Mouse (Mus musculus) frontal cortex, adult 2 months (tissue): Measurements from ENCODE around the gene Acvr1b. TPM values are rescaled to one million over a fixed set of nuclear protein-coding genes. Genes with fewer than 3 reads are reported as not detected.

ENCODE experiments used
- DNase-seq, 2 experiments: peaks; one replicate each; pipeline ENCODE4 v3.0.0; 2022; ENCODE audit warnings: low spot score in 1 of 2; ENCODE audit errors: extremely low spot score in 1 of 2
- polyA plus RNA-seq: library from polyadenylated mRNA; depleted of rRNA; stranded (reverse); fragments of >200 nt; gene quantifications from 2 replicates; pipeline ENCODE4 v1.2.3, GENCODE M21; 2012

The Acvr1b gene
- polyA plus RNA-seq, 1 experiment, result 68.6 TPM

DNA sequence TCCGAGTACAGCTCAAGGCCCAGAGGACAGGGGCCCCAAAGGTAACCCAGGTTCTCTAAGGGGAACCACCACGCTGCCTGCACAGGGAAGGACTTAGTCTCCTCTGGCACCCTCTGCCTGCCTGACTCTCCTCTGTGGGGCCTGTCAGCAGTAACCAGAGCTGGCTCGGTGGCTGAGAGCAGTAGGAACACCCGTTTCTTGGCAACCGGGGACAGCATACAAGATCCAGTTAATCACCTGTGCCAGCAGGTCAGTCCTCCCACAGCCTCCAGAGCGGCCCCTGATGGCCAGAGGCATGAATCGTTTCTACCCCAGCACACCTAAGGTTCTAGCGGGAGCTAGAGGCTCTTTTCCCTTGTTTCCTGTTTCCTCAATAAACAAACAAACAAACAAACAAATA, 68.8 kb downstream of the Acvr1b start:
- no peak for DNase-seq

DNA sequence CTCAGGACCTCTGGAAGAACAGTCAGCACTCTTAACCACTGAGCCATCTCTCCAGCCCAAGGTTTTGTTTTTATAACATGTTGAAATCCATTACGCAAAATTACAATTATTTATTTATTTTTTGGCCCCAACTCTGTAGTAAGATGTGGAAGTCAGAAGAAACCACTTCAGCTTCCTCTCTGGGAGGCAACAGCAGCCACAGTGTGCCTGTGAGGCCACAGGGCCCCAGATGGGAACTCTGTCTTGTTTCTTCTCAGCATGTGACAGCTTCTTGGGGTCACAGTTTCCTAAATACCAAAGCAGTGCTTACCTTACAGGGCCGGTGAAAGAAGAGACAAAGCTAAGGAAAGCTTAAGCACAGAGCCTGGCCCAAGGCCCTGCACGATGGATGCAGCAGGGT, 70.1 kb downstream of the Acvr1b start:
- DNase-seq, result no peak

DNA sequence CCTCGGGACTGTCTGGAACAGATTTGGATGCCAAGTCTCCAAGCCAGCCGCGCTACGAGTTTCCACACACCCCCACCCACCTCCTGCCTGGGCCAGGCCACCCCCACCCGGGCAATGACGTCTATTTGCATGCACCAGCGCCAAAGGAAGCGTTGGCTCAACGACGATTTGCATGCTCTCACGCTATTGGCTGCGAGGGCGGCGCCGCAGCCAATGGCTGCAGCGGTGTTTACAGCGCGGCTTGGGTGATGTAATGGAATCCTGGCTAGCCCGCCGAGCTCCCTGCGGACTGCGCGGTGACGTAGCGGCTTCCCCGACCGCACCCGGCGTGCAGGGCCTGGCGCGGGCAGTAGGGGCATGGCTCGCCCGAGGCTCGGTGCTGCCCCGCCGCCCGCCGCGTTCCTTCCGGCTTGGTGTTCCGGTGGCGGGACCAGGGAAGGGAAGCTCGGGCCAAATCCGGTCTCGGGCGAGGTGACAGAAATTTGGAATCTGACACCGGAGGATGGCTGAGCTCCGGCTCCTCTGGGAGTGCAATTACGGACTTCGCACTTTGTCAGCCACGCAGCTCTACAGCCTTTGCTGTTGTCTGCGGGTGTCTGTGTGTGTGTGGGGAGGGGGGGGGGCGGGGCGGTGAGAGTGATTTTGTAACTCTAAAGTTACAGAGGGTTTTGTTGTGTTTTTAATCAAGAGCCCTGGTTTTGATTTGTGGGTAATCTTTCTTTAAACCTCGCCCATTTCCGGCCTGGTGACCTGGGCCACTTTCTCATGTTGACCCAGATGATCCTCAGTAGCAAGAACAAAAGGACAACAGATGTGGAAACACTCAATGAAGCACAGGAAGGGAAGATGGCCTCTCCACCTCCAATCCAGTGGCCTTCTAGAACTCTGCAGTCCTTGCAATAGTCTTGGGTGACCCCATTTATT, 72.6 kb downstream of the Acvr1b start:
- peak; percentile 94 to 97 for DNase-seq

DNA sequence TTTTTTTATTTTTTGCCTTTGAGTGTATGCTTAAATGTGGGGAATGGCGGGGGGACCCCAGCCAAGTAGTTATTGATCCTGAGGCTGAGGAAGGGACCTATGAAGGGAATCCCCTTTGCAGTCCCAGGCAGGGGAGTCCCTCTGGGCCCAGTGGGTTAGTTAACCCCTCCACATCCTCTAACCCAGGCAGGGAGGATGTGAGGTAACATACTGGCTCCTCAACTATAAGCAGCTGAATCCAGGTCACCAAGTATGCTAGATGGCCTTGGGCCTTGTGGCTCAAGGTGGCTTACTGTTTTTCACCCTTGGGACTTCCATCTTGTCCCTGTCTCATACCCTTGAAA, 73.3 kb downstream of the Acvr1b start:
- no peak for DNase-seq

DNA sequence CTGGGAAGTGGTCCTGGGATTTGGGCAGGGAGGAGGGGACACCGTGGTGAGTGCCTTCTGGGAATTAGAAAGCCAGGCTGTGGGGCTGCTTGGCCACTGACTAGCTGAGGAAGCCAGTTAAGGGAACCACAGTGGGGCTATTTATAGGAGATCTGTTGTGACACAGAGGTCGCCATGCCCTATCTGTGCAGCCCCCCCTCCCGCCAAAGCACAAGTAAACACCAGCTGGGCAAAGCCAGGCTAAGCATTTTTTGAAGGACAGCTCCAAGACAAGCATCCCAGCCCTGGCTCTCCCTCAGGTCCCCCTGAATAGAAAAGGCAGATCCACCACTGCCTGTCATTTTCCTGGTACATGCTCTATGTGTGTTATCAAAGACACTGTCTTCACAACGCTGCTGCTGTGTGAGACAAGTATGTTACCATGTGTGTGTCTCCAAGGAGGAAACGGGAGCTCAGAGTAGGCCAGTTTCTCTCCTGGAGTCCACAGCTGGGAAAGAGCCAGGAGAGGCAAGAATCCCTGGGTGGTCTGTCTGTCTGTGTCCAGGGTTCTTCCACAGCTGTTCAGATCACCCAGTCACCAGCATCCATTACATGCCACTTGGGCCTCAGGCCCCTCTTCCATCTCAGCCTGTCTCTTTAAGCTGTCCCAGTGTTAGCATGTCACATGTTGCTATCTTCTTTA, 74.3 kb downstream of the Acvr1b start:
- no peak for DNase-seq

DNA sequence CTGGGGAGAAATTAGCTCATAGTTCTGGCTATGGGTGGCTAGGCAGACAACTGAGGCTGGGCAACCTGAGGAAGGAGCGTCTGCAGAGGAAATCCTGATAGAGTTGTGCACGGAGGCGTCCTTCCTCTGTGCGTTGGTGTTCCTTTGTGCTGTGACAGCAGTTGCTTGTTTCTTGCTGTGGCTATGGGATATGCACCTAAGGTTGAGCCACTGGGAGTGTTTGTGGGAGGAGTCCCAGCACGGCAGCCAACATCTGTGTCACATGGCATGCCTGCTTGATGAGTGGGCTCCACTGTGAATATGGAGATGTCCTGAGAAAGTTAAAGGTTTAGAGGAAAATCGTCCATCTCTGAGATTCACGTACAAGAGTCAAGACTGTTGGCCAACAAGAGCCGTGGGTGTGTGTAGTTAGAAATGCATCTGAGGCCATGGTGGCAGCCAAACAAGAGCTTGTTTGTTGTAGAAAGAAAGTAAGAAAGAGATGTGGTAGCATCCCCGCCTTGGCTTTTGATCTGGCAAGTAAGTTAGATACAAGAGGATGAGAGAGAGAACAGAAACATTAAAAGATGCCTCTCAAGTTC, 76.4 kb downstream of the Acvr1b start:
- DNase-seq, result no peak

DNA sequence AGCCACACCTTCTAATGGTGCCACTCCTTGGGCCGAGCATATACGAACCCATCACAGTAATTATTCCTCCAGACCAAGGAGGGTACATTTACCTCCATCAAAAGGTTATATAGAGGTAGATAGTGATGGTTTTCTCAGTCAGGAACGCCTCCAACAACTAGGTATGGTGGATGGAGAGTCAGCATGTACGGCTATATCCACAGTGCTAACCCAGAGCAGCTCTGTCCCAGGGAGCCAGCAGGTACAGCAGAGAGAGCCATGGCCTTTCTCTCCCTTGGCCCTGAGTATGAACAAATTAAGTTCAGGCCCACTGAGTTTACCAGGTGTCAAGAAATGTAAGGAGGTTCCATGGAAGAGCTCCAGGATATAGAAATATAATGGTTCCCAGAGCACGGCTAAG, 78.1 kb downstream of the Acvr1b start:
- DNase-seq, result no peak

DNA sequence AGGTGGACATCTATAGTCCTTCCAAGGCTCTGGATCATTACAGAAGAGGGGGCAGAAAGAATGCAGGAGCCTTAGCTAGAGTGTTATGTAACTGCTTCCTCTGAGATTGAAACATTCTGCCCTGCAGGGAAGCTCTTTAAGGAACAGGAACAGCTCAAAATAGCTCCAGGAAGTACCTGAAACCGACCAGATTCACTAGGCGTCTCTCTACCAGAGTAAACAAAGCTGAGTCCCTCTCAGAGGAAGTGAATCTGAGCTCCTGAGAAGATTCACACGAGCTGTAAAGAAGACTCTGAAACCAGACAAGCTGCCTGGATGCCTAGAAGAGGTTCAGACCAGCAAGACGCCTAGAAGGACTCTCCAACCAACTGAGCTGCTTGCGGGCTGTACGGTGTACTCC, 78.7 kb downstream of the Acvr1b start:
- DNase-seq, result no peak

DNA sequence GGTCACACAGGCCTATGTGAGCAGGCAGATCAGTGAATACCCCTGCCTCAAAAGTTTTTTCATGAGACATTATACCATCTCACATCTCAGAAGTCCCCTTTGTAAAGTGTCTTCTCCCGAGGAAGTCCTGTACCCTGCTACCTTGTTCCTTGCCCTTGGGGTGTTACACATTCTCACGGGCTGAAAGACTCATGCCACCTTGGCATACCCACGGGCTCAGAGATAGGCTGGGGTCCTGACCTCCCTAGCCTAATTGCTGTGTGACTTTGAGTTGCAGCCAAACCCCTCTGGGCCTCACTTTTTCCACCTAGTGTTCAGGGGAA, 79.7 kb downstream of the Acvr1b start:
- no peak for DNase-seq

DNA sequence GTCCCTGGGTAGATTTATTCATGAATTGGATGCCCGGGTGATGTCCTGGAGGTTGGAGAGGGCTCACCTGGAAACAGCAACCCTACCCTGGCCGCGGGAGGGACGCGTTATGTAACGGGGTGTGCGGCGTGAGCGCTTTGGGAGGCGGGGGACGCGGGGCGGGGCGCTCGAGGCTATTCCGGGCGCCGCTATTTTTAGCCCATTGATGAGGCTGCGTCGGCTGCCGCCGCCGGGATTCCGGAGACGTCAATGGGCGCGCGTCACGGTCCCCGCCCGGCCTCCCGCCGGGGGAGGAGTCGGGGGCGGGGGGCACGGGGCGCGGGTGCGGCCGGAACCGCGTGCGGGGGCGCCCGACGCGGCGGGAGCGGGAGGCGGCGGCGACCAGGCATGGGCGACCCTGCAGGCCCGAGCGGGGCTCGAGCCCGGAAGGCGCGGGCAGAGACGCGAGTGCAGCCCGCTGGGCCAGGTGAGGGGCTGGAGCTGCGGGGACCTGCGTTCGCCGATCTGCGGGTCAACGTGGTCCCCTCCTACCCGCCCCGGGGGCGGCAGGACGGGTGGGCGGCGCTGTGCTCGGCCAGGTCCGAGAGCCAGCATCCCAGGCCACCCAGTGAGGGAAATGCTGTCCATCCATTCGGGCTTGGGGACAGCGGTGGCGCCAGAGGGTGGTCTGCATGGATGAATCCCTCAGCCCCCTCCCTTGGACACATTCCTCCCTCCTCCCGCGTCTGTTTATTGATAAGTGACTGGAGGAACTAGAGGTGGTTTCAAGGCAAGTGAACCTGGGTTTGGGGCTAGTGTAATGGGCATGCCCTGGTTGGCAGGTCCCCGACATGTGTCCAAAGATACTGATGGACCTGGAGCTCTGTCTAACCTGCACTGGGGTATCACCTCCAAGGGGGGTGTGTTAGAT, 80.3 kb downstream of the Acvr1b start, which contains the start of gene Nr4a1:
TSS of gene Nr4a1 (plus strand) at position 384 of the 910 bp plus-strand sequence.
- peak in 1 of 2 experiments; percentile 87 for DNase-seq

DNA sequence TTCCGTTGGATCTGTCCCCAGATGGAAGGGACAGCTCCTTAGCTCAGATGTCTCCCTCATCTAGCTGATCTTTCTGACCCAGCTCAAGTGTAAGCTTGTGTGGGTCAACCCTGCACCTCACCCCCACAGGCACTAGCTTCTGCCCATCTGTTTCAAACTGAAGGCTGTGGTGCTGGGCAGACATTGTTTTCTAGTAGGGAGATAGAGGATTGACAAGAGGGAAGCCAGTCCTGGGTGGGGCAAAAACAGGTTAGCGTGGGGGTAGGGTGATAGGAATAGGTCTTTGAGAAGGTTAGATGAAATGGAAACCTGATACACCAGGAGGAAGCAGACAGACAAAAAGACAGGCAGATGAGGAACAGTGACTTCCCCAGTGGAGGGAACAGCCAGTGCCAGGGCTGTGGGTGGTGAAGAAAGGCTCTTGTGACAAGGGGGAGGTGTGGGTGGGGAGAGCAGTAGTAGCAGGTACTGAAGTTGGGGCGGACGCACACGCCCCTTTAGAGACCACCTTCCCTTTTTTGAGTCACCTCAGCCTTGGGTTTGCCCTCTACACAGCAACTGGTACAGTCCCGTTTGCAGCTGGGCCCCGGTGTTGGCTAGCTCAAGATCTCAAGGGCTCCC, 82.1 kb downstream of the Acvr1b start:
- no peak for DNase-seq

DNA sequence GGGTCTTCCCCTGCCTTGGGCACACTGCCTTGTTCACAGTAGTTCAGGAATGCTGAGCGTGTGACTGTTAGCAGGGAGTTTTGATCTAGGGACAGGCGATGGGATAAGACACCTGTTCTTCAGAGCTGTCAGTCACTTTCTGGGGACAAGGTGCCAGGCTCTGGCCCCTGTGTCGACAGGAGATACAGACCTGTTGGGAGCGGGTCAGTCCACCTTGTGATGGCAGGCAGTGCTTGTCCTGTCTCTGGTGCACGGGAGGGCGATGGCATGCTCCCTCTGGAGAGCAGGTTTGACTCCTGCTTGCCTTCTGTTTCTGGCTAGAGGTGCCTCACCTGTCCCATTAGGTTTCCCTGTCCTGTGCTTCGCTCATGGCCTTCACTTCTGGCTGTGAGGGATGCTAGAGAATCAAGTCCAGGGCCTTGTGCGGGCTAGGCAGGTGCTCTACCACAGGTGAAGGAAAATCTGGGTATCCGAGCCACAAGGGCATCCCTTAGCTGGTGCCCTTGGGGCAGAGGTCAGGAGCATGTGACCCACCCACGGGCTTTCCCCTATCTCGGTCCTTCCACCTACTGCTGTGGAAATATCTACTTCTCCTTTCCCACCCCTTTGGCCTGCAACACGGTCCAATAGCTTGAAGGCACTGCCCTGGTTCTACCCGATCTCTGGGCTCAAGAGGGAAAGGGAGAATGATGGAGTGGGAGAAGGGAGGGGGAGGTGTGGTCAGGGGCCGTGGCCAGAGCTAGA, 82.8 kb downstream of the Acvr1b start:
- no peak for DNase-seq

DNA sequence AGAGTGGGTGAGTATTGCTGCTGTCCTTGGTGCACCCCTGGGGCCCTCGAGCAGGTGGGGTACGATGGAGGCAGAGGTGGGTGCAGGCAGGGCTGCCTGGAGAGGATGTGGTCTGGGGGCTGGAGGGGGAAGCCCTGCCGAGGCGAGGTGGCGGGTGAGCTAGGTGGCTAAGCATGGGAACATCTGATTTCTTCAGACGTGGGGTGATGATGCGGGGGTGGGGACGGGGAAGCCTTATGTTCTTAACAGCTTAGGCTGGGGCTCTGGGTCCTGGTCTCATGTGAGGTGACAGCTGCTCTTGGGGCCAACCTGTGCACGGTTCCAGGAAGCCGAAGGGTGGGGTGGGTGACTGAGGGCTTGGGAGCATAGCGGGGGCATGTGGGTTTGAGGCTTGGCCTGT, 84.6 kb downstream of the Acvr1b start:
- no peak for DNase-seq

DNA sequence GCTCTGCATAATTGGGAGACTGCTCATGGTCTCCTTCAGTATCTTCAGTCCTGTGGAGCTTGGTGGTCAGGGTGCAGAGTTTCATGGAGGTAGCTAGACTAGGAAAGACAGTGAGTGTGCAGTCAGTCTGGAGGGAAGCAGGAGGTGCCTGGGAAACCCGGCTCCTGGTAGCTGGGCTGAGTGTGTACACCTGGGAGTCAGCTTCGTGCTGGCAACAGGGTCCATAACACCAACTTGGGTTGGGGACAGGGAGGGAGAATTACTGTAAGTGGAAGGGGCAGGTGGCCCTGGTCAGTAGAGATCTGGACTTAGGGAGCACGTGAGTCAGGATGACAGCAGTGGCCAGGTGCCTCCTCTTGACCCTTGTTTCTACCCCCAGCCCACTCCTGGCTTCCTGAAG, 86.1 kb downstream of the Acvr1b start:
- no peak for DNase-seq

DNA sequence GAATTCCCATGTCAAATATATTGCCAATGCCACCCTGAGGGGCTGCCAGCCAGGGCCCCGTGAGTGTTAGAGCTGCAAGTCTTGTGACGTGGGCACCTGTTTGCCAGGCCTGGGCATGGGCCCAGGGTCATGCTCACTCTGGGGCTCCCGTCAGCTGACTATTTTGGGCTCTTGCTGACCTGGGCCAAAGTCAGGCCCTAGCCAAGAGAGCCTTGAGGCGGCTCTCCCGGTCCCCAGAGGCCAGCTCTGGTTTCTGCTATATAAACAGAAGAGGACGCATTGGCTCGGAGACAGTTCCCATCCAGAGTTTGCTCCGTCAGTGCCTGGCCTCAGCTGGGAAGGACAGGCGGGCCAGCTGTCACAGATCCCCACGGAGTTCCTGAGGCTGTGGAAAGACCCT, 86.5 kb downstream of the Acvr1b start:
- no peak for DNase-seq

DNA sequence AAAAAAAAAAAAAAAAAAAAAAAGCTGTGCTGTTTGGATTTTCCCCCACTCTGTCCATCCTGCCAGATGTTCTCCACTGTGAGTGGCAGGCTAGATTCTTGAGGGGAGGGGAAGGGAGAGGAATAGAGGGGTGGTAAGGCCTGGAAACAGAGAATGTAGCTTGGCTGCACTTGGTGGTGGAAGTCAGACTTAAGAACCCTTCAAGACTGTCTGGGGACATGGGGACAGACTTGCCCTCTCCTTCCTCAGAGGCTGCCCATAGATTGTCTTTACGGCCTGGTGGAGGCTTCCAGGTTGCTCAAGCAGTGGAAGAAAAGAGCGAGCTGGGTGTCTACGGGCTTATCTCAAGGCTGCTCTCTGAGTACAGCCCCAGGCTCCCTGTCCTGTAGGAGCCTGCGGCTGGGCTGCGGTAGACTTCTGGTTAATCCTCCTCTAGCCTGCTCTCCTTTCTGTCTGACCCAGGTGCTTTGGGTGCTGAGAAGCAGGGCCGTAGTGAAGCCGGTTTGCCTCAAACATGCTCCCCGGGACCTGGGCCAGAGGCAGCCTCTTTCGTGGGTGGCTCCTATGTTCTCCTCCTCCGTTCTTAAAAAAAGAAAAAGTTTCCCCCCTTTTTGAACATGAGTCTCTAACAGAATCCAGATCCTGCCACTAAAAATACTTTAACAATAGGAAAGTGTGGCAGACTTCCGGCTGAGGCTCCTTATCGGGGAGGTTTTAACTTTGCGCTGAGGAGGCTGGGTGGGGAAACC, 87.2 kb downstream of the Acvr1b start:
- no peak for DNase-seq

DNA sequence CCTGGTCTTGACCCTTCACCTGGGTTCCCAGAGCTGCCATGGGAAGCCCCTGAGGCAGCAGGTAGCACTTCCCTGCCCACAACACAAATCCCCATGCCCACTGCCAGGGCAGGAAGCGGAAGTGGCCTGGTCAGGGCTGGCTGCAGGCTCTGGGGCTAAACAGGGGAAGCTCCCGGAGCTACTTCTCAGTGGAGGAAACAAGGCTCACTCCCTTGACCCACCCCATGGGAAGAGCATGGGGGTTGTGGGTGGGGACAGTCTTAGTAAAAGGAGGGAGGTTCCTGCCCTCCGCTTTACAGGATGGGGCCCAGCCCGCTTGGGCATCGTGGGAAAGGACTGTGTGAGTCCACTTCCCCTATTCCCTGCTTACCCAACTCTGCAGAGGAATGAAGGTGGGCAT, 88.6 kb downstream of the Acvr1b start:
- DNase-seq, result no peak
